Mouse (Mus musculus) lung, embryonic 14.5 days (tissue): Measurements from ENCODE around the gene Atp8b5. TPM values are rescaled to one million over a fixed set of nuclear protein-coding genes. Genes with fewer than 3 reads are reported as not detected.

Experiments used
- ATAC-seq: fragments of 200-750 bp; cut with Nextera tagmentation; 2 replicates; pipeline ENCODE4 v1.8.0; 2017; ENCODE audit warnings: mild to moderate bottlenecking, moderate TSS enrichment, moderate library complexity; ENCODE audit not compliant: insufficient read depth
- DNase-seq: peaks from one replicate; pipeline ENCODE4 v3.0.0-alpha.2; 2015
- H3K27ac ChIP-seq: fragments of 300-500 bp; sonication (generic); 2 replicates; pipeline ENCODE4 v1.5.1; 2014; ENCODE audit warnings: low read depth, mild to moderate bottlenecking, moderate library complexity
- H3K27me3 ChIP-seq: fragments of 300-500 bp; sonication (generic); 2 replicates; pipeline ENCODE4 v1.6.1; 2014; ENCODE audit warnings: low read length, control low read depth; ENCODE audit not compliant: insufficient read depth
- H3K36me3 ChIP-seq: fragments of 300-500 bp; sonication (generic); 2 replicates; pipeline ENCODE4 v1.6.1; 2014; ENCODE audit warnings: control low read depth; ENCODE audit not compliant: insufficient read depth
- H3K4me1 ChIP-seq: fragments of 300-500 bp; sonication (generic); 2 replicates; pipeline ENCODE4 v1.6.1; 2014; ENCODE audit warnings: antibody characterized with exemption, control low read depth; ENCODE audit not compliant: insufficient read depth
- H3K4me2 ChIP-seq: fragments of 300-500 bp; sonication (generic); 2 replicates; pipeline ENCODE4 v1.6.1; 2014; ENCODE audit warnings: mild to moderate bottlenecking
- H3K4me3 ChIP-seq: fragments of 300-500 bp; sonication (generic); 2 replicates; pipeline ENCODE4 v1.5.1; 2014; ENCODE audit warnings: low read depth, low read length
- H3K9ac ChIP-seq: fragments of 300-500 bp; sonication (generic); 2 replicates; pipeline ENCODE4 v1.6.1; 2014
- H3K9me3 ChIP-seq: fragments of 300-500 bp; sonication (generic); 2 replicates; pipeline ENCODE4 v1.6.1; 2016; ENCODE audit warnings: low read depth, low read length, control low read depth
- CTCF ChIP-seq: IDR thresholded peaks from 2 replicates; pipeline ENCODE4 v1.5.1; 2016; ENCODE audit warnings: antibody characterized with exemption, low read depth
- WGBS: fragments of 180-500 bp; shearing (Covaris S2); extraction: QIAGEN DNeasy Blood & Tissue Kit; methylation state at CpG from one replicate; pipeline ENCODE4 v1.1.7; 2014; 5-methylcytosine and 5-hydroxymethylcytosine counted together
- polyA plus RNA-seq: library from polyadenylated mRNA; unstranded; fragments of >200 nt; fragmentation: Nextera tagmentation; extraction: Ambion mirVana; gene quantifications from 2 replicates; pipeline ENCODE4 v1.2.1, GENCODE M21; 2014

Gene Atp8b5
- polyA plus RNA-seq, 1 experiment from 2014 or later = 0.42 TPM

DNA sequence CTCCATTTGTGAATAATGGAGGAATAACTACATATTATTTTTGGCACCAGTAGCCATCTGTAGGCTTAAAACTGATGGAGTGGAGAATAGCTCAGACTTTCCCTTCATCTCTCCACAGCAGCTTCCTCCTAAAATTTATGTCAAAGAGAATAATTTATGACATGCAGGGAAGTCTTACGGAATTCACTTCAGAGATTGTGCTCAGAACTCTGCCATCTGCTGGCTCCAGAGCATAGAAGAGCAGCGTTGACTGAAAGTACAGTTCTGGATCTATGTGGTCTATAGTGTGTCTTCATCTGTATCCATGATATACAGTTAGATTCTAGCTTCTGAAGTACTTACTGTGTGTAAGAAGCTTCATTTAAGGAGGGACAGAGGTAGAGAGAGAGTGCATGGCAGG, 22.9 kb upstream of the Atp8b5 start:
- Histone ChIP-seq H3K9ac (no peak overlapping the region), H3K9me3 (no peaks in the 10 kb centered on the region), H3K4me3 (no peak overlapping the region), H3K36me3 (no peaks in the 10 kb centered on the region), H3K27ac (no peak overlapping the region), H3K27me3 (no peaks in the 10 kb centered on the region), H3K4me1 (no peaks in the 10 kb centered on the region), H3K4me2 (no peak overlapping the region)
- TF ChIP-seq CTCF = peak; percentile 34; the same call in 1 of the 2 replicates
- WGBS = 39% methylated on average over 2 of the region's 2 CpGs
- DNase-seq (peak; percentile 43), ATAC-seq (no peak)

DNA sequence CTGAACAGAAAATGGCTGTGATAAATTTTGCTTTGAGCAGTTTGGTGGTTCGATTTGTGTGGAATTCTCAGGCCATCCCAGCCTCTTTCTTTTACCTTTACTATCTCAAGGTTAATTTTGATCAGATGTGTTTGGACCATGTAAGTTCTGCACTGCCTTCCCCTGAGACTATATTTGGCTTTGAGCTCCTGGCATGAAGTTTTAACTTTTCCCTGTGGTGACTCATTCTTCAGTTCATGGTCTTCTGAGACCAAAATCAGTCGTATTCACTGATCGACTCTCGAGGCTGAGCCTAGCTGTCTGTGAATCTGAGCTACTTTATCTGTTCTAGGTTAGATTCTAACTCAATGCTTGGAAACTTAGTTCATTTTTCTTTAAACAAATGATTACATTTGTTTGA, 21.2 kb upstream of the Atp8b5 start:
- Histone ChIP-seq H3K9ac (no peak overlapping the region), H3K36me3 (no peaks in the 10 kb centered on the region)
- 80% methylated on average over 4 of the region's 4 CpGs for WGBS

DNA sequence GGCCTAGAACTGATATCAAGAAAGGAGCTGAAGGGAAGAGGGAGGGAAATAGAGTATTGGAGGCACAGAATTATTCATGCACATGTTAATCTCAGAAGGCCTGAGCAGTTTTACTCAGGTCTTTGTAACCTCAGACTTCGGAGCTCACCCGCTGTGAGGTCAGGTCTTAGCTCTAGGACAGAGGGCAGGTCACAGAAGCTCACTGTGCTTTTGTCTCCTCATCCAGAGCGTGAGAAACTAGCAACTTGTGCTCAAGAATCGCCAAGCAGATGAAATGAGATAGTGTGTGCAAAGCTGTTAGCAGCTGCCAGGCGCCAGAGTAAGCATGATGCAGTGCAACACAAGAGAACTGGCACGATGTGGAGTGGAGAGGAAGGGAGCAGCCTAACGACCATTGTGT, 18.9 kb upstream of the Atp8b5 start:
- H3K27me3 ChIP-seq = no peaks in the 10 kb centered on the region
- no peak for ATAC-seq
- H3K27ac ChIP-seq = no peak overlapping the region
- WGBS = 70% methylated on average over 7 of the region's 7 CpGs
- H3K4me1 ChIP-seq = no peaks in the 10 kb centered on the region
- no peak overlapping the region for H3K4me2 ChIP-seq
- no peaks in the 10 kb centered on the region for H3K36me3 ChIP-seq
- H3K4me3 ChIP-seq = no peak overlapping the region
- no peak for TF ChIP-seq CTCF
- no peaks in the 10 kb centered on the region for H3K9me3 ChIP-seq
- DNase-seq = no peak
- H3K9ac ChIP-seq = no peak overlapping the region

More for the DNA sequence above, 21.2 kb upstream of the Atp8b5 start:
- Histone ChIP-seq H3K4me2 (no peak overlapping the region), H3K27me3 (no peaks in the 10 kb centered on the region), H3K4me1 (no peaks in the 10 kb centered on the region), H3K9me3 (no peaks in the 10 kb centered on the region), H3K27ac (no peak overlapping the region), H3K4me3 (no peak overlapping the region)
- ATAC-seq (no peak), DNase-seq (no peak)
- no peak for TF ChIP-seq CTCF

DNA sequence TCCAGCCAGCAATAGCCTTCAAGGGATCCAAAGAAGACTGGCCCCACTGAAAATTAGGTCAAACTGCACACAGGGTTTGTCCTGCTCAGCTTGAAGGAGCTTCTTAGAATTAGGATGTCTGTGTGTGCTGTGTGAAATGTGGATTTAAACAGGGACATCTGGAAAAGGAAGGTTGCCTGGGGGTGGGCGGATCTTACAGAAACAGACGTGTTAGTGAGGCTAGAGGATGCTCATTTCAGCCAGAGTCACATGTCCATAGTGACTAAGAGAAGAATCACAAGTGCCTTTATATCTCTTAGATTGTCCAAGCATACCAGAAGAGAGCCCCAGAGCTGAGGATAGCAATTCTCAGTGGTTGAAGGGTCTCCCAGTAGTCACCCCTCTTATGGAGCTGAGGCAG, 18.1 kb upstream of the Atp8b5 start:
- 67% methylated on average over 2 of the region's 2 CpGs for WGBS
- ATAC-seq = no peak
- Histone ChIP-seq H3K4me3 (no peak overlapping the region), H3K27ac (no peak overlapping the region), H3K4me1 (no peaks in the 10 kb centered on the region), H3K9ac (no peak overlapping the region), H3K36me3 (no peaks in the 10 kb centered on the region), H3K4me2 (no peak overlapping the region), H3K9me3 (no peaks in the 10 kb centered on the region), H3K27me3 (no peaks in the 10 kb centered on the region)
- TF ChIP-seq CTCF = no peak
- DNase-seq = no peak

DNA sequence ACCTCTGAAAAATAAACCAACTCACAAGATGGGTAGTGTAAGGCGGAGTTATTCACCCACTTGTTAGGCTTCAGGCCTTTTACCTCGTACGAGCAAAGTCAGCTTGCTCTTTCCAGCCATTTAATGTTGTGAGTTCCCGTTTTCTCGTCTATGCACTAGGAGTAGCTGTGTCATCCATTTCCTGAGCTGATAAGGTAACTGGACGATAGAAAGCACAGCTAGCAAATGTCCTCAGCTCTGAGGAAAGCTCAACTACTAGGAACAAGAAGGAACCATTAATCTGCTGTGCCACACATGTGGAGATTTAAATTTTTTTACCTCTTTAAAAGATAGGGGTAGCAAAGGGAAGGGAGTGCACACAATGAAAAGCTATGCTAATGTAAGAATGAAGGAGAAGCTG, 15.7 kb upstream of the Atp8b5 start:
- DNase-seq = no peak
- Histone ChIP-seq H3K27me3 (no peaks in the 10 kb centered on the region), H3K4me3 (no peak overlapping the region), H3K4me2 (no peak overlapping the region), H3K9me3 (no peaks in the 10 kb centered on the region), H3K27ac (no peak overlapping the region), H3K9ac (no peak overlapping the region), H3K36me3 (no peaks in the 10 kb centered on the region), H3K4me1 (no peaks in the 10 kb centered on the region)
- 53% methylated on average over 6 of the region's 6 CpGs for WGBS
- no peak for TF ChIP-seq CTCF
- no peak for ATAC-seq

DNA sequence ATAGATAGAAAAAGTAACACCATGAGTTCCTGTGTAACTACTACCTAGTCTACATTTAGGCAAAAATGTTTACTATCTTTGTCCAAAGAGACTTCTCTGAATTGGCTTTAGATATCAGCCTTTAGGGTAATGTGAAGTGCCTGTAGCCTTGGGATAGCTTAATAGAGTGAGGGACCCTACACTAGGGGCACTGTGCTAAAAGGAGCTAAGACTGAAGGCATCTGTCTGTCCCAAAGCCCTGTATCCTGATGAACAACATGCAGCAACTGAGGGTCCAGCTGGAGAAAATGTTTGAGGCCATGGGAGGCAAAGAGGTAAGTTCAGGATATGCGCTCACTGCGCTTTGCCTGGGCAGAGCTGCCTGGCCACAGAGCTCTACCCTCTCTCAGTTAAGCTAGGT, 9.9 kb upstream of the Atp8b5 start:
- no peak overlapping the region for H3K9ac ChIP-seq
- DNase-seq (no peak), ATAC-seq (no peak)
- H3K36me3 ChIP-seq = no peaks in the 10 kb centered on the region
- no peak overlapping the region for H3K4me3 ChIP-seq
- WGBS = 94% methylated on average over 2 of the region's 2 CpGs
- no peaks in the 10 kb centered on the region for H3K4me1 ChIP-seq
- H3K9me3 ChIP-seq = no peaks in the 10 kb centered on the region
- no peak overlapping the region for H3K4me2 ChIP-seq
- H3K27ac ChIP-seq = no peak overlapping the region
- no peak for TF ChIP-seq CTCF
- H3K27me3 ChIP-seq = no peaks in the 10 kb centered on the region

DNA sequence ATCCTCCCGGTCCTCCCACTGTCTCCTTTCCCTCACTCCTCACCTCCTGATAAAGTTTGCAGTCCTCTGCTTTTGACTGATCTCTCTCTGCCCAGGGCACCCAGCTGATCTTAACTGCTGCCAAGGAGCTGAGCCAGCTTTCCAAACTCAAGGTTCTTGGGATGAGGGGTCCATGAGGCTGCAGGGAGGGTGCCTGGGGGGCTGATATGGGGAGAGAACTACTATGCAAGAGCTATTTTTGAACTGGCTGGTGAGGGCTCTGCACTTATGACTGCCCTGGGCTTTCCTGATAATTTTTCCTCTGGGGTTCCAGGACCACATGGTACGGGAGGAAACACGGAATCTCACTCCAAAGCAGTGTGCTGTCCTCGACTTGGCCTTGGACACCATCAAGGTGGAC, 8.4 kb upstream of the Atp8b5 start:
- no peak overlapping the region for H3K9ac ChIP-seq
- DNase-seq (no peak), ATAC-seq (no peak)
- no peak overlapping the region for H3K27ac ChIP-seq
- H3K4me3 ChIP-seq = no peak overlapping the region
- H3K36me3 ChIP-seq = no peaks in the 10 kb centered on the region
- no peaks in the 10 kb centered on the region for H3K27me3 ChIP-seq
- no peak for TF ChIP-seq CTCF
- H3K9me3 ChIP-seq = no peaks in the 10 kb centered on the region
- 79% methylated on average over 4 of the region's 4 CpGs for WGBS
- no peak overlapping the region for H3K4me2 ChIP-seq
- no peaks in the 10 kb centered on the region for H3K4me1 ChIP-seq

DNA sequence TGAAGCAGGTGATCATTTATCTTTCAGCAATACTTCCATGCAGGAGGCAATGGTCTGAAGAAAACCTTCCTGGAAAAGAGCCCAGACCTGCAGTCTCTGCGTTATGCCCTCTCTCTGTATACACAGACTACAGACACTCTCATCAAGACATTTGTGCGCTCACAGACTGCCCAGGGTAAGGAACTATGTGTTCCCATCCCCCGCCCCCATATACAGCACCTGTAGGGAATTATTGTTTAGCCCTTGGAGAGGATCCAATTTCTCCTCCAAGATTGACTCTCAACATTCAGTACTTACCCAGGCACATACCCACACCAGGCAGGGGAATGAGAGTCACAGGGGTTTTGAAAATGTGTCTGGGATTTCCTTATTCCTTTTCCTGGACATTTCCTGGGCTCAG, 7.5 kb upstream of the Atp8b5 start:
- no peak overlapping the region for H3K4me2 ChIP-seq
- H3K4me1 ChIP-seq = no peaks in the 10 kb centered on the region
- peak; percentile 21 for DNase-seq
- H3K36me3 ChIP-seq = no peaks in the 10 kb centered on the region
- H3K9ac ChIP-seq = no peak overlapping the region
- WGBS = 59% methylated on average over 3 of the region's 3 CpGs
- no peak overlapping the region for H3K27ac ChIP-seq
- no peak for TF ChIP-seq CTCF
- no peak overlapping the region for H3K4me3 ChIP-seq
- ATAC-seq = no peak
- H3K27me3 ChIP-seq = no peaks in the 10 kb centered on the region
- no peaks in the 10 kb centered on the region for H3K9me3 ChIP-seq
